Mouse (Mus musculus) kidney, adult 2 months (tissue): ENCODE measurements at regions not wholly inside any gene's neighbourhood (a gene's known extent, or its start where the extent isn't known, plus 50 kb on each side); places are given as distances from the start of the nearest gene placed in this dataset.
A peak's percentile ranks its signal among the peaks of the same experiment; 100 is the strongest.

ENCODE experiments used
- DNase-seq: peaks from one replicate; pipeline ENCODE4 v3.0.0; 2021
- H3K27ac ChIP-seq: fragments of 200-500 bp; 2 replicates; pipeline ENCODE4 v1.5.1; 2012; ENCODE audit warnings: low read depth, low read length, control low read depth, inconsistent platforms; ENCODE audit not compliant: insufficient read depth
- H3K27me3 ChIP-seq: fragments of 200-500 bp; replicated peaks from 2 replicates; pipeline ENCODE4 v1.6.1; 2012; ENCODE audit warnings: mild to moderate bottlenecking, moderate library complexity, low read length, inconsistent platforms; ENCODE audit not compliant: control insufficient read depth, insufficient read depth
- H3K36me3 ChIP-seq: fragments of 200-500 bp; 2 replicates; pipeline ENCODE4 v1.6.1; 2012; ENCODE audit warnings: mild to moderate bottlenecking, moderate library complexity, low read length, inconsistent platforms; ENCODE audit not compliant: control insufficient read depth, insufficient read depth
- H3K4me1 ChIP-seq: fragments of 200-500 bp; 2 replicates; pipeline ENCODE4 v1.6.1; 2011; ENCODE audit warnings: low read length; ENCODE audit not compliant: control insufficient read depth, insufficient read depth
- H3K4me3 ChIP-seq: fragments of 200-500 bp; 2 replicates; pipeline ENCODE4 v1.5.1; 2011; ENCODE audit warnings: mild to moderate bottlenecking, low read depth, low read length, control low read depth; ENCODE audit not compliant: insufficient read depth
- CTCF ChIP-seq: fragments of 200-500 bp; conservative IDR thresholded peaks from 2 replicates; pipeline ENCODE4 v1.5.1; 2011; ENCODE audit warnings: low read depth, mild to moderate bottlenecking, control low read depth, low read length, moderate library complexity, mixed read lengths; ENCODE audit not compliant: insufficient read depth, insufficient read length
- POLR2A ChIP-seq: fragments of 200-500 bp; IDR thresholded peaks from one replicate; pipeline ENCODE4 v1.6.1; 2011; ENCODE audit warnings: low read depth, low read length, control low read depth
- WGBS: fragments of 180-500 bp; shearing (Covaris S2); methylation state at CpG from one replicate; pipeline ENCODE4 v1.1.7; 2018; 5-methylcytosine and 5-hydroxymethylcytosine counted together

- Histone ChIP-seq H3K27ac (no peak overlapping the region), H3K4me1 (no peaks in the 10 kb centered on the region; the same call in 1 of the 2 replicates), H3K27me3 (no peaks in the 10 kb centered on the region), H3K36me3 (no peaks in the 10 kb centered on the region), H3K4me3 (no peak overlapping the region)
- TF ChIP-seq POLR2A (no peak), CTCF (no peak)
- 66% methylated on average over 6 of the region's 6 CpGs for WGBS
- peak; percentile 82 for DNase-seq
Observed at GRCm38 (mm10) chr6:136275742-136276141, 51.6 kb upstream of the Gm8994 start.

GRCm38 (mm10) chr6:136276771-136277170 lies 50.6 kb upstream of the Gm8994 start:
- no peak for TF ChIP-seq POLR2A
- WGBS = 44% methylated on average over 2 of the region's 2 CpGs
- DNase-seq = peak; percentile 66
- Histone ChIP-seq H3K4me1 (no peaks in the 10 kb centered on the region; the same call in 1 of the 2 replicates), H3K36me3 (no peaks in the 10 kb centered on the region), H3K4me3 (no peak overlapping the region), H3K27me3 (no peaks in the 10 kb centered on the region), H3K27ac (no peak overlapping the region)
